Mouse (Mus musculus) small intestine, adult 2 months (tissue): Measurements from ENCODE around the gene Taf7l. TPM values are rescaled to one million over a fixed set of nuclear protein-coding genes. Genes with fewer than 3 reads are reported as not detected.

Experiments
- H3K27ac ChIP-seq: fragments of 200-500 bp; 2 replicates; pipeline ENCODE4 v1.5.1; 2012; ENCODE audit warnings: low read depth, low read length, control low read depth, inconsistent platforms; ENCODE audit not compliant: insufficient read depth
- H3K27me3 ChIP-seq: fragments of 200-500 bp; 2 replicates; pipeline ENCODE4 v1.6.1; 2012; ENCODE audit warnings: mild to moderate bottlenecking, moderate library complexity, low read length, inconsistent platforms; ENCODE audit not compliant: control insufficient read depth, insufficient read depth
- H3K36me3 ChIP-seq: fragments of 200-500 bp; 2 replicates; pipeline ENCODE4 v1.6.1; 2012; ENCODE audit warnings: mild to moderate bottlenecking, low read length, control low read depth, inconsistent platforms; ENCODE audit not compliant: control insufficient read depth, insufficient read depth
- H3K4me1 ChIP-seq: fragments of 200-500 bp; 2 replicates; pipeline ENCODE4 v1.6.1; 2012; ENCODE audit warnings: low read length, inconsistent platforms, mixed read lengths; ENCODE audit not compliant: control insufficient read depth, insufficient read depth, insufficient read length
- H3K4me3 ChIP-seq: fragments of 200-500 bp; 2 replicates; pipeline ENCODE4 v1.5.1; 2012; ENCODE audit warnings: low read depth, mild to moderate bottlenecking, control low read depth, inconsistent platforms, low read length, moderate library complexity
- CTCF ChIP-seq: fragments of 200-500 bp; IDR thresholded peaks from 2 replicates; pipeline ENCODE4 v1.5.1; 2012; ENCODE audit warnings: low read depth, mild to moderate bottlenecking, control low read depth, inconsistent platforms, low read length, moderate library complexity, mixed read lengths; ENCODE audit not compliant: insufficient replicate concordance, insufficient read length; ENCODE audit errors: extremely low read depth
- POLR2A ChIP-seq: fragments of 200-500 bp; IDR thresholded peaks from 2 replicates; pipeline ENCODE4 v1.6.1; 2012; ENCODE audit warnings: low read depth, mild to moderate bottlenecking, control low read depth, inconsistent platforms, low read length, moderate library complexity
- WGBS: fragments of 180-500 bp; shearing (Covaris S2); methylation state at CpG from one replicate; pipeline ENCODE4 v1.1.7; 2018; 5-methylcytosine and 5-hydroxymethylcytosine counted together
- polyA plus RNA-seq: library from polyadenylated mRNA; depleted of rRNA; stranded (reverse); fragments of >200 nt; gene quantifications from 2 replicates; pipeline ENCODE4 v1.2.3, GENCODE M21; 2012; rRNA removed

Taf7l gene
- polyA plus RNA-seq, result not detected in 2 replicates

- Histone ChIP-seq H3K4me3 (no peak within 1 kb of the TSS), H3K4me1 (no peaks in the 10 kb centered on the region), H3K36me3 (no peaks in the 10 kb centered on the region), H3K27me3 (no peaks in the 10 kb centered on the region), H3K27ac (no peak within 1 kb of the TSS)
- 89% methylated on average over 25 of the region's 25 CpGs for WGBS
- TF ChIP-seq POLR2A (no peak), CTCF (no peak)
These were observed at the start of gene Taf7l for GRCm38 (mm10) chrX:134476290-134476689. TSS of gene Taf7l (minus strand) at chrX:134476490.

GRCm38 (mm10) chrX:134525260-134525659 lies 49.0 kb upstream of the Taf7l start:
- no peak for TF ChIP-seq CTCF
- TF ChIP-seq POLR2A, result no peak
- WGBS, result 77% methylated on average over 4 of the region's 4 CpGs
- H3K4me3 ChIP-seq, result no peak overlapping the region
- no peaks in the 10 kb centered on the region for H3K36me3 ChIP-seq
- no peaks in the 10 kb centered on the region for H3K27me3 ChIP-seq
- no peak overlapping the region for H3K27ac ChIP-seq
- H3K4me1 ChIP-seq, result no peaks in the 10 kb centered on the region

GRCm38 (mm10) chrX:134523772-134524171 lies 47.5 kb upstream of the Taf7l start:
- WGBS, result 82% methylated on average over 4 of the region's 4 CpGs
- H3K36me3 ChIP-seq, result no peaks in the 10 kb centered on the region
- no peak for TF ChIP-seq CTCF
- no peak for TF ChIP-seq POLR2A
- H3K4me1 ChIP-seq, result no peaks in the 10 kb centered on the region
- H3K4me3 ChIP-seq, result no peak overlapping the region
- H3K27ac ChIP-seq, result no peak overlapping the region
- H3K27me3 ChIP-seq, result no peaks in the 10 kb centered on the region

- Histone ChIP-seq H3K4me3 (no peak overlapping the region), H3K27me3 (no peaks in the 10 kb centered on the region), H3K36me3 (no peaks in the 10 kb centered on the region), H3K4me1 (no peaks in the 10 kb centered on the region), H3K27ac (no peak overlapping the region)
- TF ChIP-seq CTCF (no peak; the same call in 1 of the 2 replicates), POLR2A (no peak)
- WGBS, result 32% methylated on average over 2 of the region's 2 CpGs
These were observed 33.2 kb upstream of the Taf7l start for GRCm38 (mm10) chrX:134509473-134509872.

- 73% methylated on average over 6 of the region's 6 CpGs for WGBS
- TF ChIP-seq POLR2A, result no peak
- no peak for TF ChIP-seq CTCF
- no peaks in the 10 kb centered on the region for H3K4me1 ChIP-seq
- no peaks in the 10 kb centered on the region for H3K36me3 ChIP-seq
- no peaks in the 10 kb centered on the region for H3K27me3 ChIP-seq
- no peak overlapping the region for H3K4me3 ChIP-seq
- no peak overlapping the region for H3K27ac ChIP-seq
These were observed 31.7 kb upstream of the Taf7l start for GRCm38 (mm10) chrX:134507977-134508376.

GRCm38 (mm10) chrX:134500651-134501050 lies 24.4 kb upstream of the Taf7l start:
- Histone ChIP-seq H3K36me3 (no peaks in the 10 kb centered on the region), H3K27me3 (no peaks in the 10 kb centered on the region), H3K4me1 (no peaks in the 10 kb centered on the region), H3K27ac (no peak overlapping the region), H3K4me3 (no peak overlapping the region)
- TF ChIP-seq CTCF (no peak), POLR2A (no peak)
- WGBS, result 87% methylated on average over 8 of the region's 8 CpGs

- TF ChIP-seq CTCF (no peak), POLR2A (no peak)
- no peaks in the 10 kb centered on the region for H3K36me3 ChIP-seq
- no peaks in the 10 kb centered on the region for H3K4me1 ChIP-seq
- no peak overlapping the region for H3K27ac ChIP-seq
- H3K4me3 ChIP-seq, result no peak overlapping the region
- 16% methylated on average over 3 of the region's 3 CpGs for WGBS
- H3K27me3 ChIP-seq, result no peaks in the 10 kb centered on the region
These were observed 5.4 kb upstream of the Taf7l start for GRCm38 (mm10) chrX:134481720-134482119.
